Mouse (Mus musculus): ENCODE measurements around the gene Serpina12.

Gene Serpina12

GRCm38 (mm10) chr12:104003238-104003612, 41.0 kb downstream of the Serpina12 start:
- peak; percentile 17 for DNase-seq (ENCODE audit: low spot score)

- peak; percentile 76 for DNase-seq (ENCODE audit: low spot score)
These were observed 41.5 kb downstream of the Serpina12 start for GRCm38 (mm10) chr12:104002569-104003237.

GRCm38 (mm10) chr12:104000594-104000993, 43.6 kb downstream of the Serpina12 start:
- no peak for DNase-seq (ENCODE audit: low spot score)

GRCm38 (mm10) chr12:103999611-104000010, 44.6 kb downstream of the Serpina12 start:
- DNase-seq (ENCODE audit: low spot score), result no peak

GRCm38 (mm10) chr12:103996513-103996912, 47.7 kb downstream of the Serpina12 start:
- DNase-seq (ENCODE audit: low spot score), result no peak

DNA sequence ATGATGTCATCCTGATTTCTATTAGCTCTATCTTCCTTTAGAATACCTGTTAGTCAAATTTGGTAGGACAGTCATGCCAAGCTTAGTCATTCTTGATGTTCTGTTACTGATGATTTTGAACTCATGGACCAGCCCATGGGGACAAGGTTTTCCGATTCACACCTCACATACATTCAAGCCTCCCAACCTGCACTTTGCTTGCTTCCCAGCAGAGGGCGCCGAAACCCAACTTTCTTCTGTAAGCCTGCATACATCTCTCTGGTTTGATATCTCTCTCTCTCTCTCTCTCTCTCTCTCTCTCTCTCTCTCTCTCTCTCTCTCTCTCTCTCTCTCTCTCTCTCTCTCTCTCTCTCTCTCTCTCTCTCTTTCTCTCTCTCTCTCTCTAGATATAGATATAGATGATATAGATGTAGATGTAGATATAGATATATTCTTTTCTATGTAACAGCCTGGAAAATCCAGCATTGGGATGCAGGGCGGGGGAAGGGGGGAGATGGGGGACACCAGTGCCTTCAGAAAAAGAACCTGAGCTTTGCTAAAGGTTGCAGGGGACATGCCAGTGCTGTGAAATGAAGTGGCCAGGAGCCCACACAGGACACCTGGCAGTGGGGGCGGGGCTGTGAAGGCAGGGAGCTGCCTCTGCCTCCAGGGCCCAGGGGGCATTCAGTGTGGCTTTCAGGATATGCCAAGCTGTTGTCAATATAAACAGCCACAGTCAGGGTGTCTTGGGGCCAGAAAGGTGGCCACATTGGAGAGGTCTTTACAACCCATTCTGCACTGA, 48.8 kb downstream of the Serpina12 start:
- peak; percentile 75 for DNase-seq (ENCODE audit: low spot score)

GRCm38 (mm10) chr12:103992945-103993344, 51.3 kb downstream of the Serpina12 start:
- no peak for DNase-seq (ENCODE audit: low spot score)

GRCm38 (mm10) chr12:103989857-103990256, 54.4 kb downstream of the Serpina12 start, which contains the start of gene Serpina11:
Gene Serpina11, minus strand, starts transcription at chr12:103989957.
- DNase-seq (ENCODE audit: low spot score), result no peak

DNA sequence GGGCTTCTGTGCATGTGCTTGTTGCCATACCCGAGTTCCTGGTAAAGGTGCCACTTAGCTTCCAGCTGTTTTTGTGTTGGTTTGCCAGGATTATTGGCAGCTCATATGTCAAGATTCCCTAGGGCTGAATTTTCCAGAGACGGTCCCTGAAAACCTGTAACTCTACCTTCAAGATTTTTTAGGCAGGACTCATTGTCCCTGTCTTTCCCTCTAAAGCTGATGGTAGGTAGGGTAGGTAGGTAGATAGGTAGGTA, 54.8 kb downstream of the Serpina12 start:
- no peak for DNase-seq (ENCODE audit: low spot score)

DNA sequence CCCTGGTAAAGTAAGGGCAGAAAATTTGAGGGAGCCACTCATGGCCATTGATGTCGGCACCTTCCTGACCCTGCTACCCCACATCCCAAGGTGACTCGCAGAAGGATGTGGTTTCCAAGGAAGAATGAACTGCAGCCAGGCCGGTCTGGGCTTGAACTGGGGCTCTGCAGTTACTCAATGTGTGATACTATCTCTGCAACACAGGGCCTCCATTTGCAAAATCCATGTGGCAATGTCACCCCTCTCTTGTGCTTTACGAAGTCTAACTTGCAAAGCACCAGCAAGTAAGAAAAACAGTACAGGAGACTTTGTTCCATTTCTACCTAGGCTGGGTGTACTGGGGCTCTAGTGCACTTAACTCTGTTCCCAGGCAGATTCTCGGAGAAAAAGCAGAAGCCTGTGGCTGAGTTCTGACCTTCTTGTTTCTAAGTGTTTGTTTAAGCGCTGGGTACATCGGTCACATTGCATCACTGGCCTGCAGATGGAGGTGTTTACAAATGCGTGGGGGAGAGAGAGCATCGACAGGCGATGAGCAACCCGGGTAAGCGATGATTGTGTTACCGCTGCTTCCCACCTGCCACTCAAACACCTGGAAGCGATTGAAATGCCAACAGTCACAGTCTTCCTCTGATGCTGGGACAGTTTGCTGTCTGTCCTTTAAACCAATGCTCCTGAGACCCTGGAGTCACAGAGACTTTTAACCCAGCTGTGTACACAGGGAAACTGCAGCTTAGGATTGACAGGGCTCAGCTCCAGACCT, 55.3 kb downstream of the Serpina12 start:
- no peak for DNase-seq (ENCODE audit: low spot score)

DNA sequence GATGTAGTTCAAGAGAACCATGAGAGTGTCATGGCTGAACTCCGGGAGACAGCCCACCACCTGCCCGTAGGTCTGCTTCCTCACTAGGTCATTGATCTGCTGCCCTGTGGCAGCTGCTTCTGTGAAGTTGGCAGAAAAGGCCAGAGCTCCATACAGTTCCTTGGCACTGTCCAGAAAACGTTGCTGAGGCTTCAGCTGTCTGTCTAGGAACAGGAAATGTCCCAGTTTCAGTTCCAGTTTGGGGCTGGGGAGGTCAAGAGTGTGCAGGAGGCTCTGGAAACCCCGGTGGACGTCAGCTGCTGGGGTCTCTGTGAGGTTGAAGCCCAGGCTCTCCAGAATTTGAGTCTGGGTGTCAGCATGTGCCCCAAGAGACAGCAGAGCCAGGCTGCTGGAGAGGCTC, 58.4 kb downstream of the Serpina12 start:
- DNase-seq (ENCODE audit: low spot score), result no peak

- DNase-seq (ENCODE audit: low spot score), result peak; percentile 29
These were observed 59.3 kb downstream of the Serpina12 start for GRCm38 (mm10) chr12:103984935-103985334.

- DNase-seq (ENCODE audit: low spot score), result no peak
These were observed 62.4 kb downstream of the Serpina12 start for GRCm38 (mm10) chr12:103981646-103982360.

All from adipocyte (in vitro differentiated cells).